Mouse (Mus musculus): ENCODE results near the gene Zfp641.

The Zfp641 gene

DNA sequence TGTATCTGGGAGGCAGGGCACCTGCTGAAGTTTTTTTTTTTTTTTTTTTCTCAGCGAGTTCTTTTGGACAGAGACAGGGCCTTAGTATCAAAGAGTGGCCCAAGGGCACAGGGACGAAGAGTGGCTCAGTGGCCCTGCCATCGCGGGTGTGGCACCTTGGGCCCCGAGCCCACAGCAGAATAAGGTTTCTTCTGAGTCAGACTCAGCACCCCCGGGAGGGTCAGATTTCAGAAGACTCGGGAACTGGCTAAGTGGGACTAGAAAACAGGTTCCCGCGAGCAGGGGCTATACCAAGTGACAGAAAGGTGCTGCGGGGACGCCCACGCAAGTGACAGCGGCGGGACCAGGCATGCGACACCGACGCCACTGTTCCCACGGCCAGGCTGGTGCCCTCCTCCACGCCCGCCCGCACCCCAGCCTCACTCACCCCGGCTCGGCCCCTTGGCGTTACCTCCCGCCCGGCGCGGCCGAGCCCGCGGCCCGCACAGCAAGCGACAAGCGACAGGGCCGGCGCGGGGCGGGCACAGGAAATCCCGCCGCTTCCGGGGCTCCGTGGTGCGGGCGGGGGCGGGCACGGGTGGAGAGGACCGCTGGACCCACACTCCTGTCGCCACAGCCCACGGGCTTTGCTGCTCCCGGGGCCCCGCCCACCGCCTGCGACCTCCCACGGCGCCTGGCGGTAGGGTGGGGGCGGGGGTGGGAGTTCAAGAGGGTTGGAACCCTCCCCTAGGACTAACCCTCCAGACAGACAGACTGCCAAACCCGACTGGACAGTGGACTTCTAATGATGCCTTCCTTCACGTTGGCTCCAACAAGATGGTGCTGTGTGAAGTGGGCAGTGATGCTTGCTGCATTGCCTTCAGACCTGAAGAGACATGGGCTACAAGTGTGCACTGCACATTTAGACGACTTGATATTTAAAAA lies at the start of gene Zfp641:
Gene Zfp641, minus strand, starts transcription at position 534 of the 924 bp plus-strand sequence.
- DNase-seq (ENCODE audit: low read depth, low spot score): no peak

DNA sequence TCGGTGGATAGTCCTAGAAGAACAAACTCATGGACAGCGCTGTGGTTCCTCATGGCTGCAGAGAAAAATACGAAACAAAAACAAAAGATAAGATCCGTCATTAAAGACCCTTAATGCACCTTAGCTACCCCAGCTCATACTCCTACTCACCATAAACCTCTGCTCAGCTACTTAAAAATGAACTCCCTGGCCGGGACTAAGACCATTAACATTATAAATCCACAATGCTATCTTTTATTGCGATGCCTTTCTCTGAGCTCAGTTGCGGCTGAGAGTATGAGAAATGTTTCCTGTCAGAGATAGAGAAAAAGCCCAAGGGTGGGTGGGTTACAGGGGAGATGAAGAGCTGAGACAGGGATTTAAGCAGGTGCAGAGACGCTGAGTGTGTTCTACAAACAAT lies 44.9 kb upstream of the Zfp641 start, which contains the start of gene Olfr284:
Gene Olfr284, minus strand, starts transcription at position 101 of the 400 bp plus-strand sequence.
- no peak for DNase-seq (ENCODE audit: low read depth, low spot score)

DNA sequence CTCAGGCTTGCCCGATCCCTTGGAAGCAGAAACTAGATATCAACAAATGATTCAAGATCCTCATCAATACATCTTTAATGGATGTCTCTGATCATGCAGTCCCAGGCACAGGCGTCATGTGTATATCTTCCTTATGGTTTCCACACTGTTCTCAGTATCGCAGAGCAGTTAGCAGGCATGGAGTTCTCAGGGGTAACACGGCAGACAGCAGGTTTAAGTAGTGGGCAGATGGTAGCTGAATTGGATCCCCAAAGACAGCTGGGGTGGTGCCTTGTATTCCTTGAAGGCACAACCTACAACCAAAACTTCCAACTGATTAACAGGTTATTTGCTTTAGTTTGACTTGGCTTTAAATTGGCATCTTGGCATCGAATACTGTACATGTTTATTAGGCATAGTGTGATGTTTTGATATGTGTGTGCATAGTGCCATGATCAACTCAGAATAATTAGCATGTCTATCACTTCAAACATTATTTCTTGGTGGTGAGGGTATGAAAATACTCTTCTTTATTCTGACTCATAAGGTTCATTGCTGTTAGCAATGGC lies 21.3 kb upstream of the Zfp641 start, which contains the start of gene Olfr285:
Gene Olfr285, minus strand, starts transcription at position 177 of the 548 bp plus-strand sequence.
- DNase-seq (ENCODE audit: low read depth, low spot score): no peak

DNA sequence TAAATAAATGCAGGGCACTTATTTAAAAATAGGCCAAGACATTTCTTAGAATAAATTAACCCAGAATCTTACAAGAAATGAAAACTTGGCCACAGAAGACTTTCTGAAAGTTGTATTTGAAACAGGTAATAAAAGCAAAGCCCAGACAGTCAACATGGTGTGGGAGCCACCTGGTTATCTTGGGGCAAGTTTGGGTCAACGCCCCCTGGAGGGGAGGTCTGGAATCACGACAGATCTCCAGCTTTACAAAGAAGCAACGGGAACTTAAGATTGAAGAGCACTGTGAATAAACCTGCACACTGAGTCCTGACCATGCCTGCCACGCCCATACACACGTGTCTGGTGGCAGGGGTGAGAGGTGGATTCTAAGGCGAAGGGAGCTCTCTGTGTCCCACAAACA lies 19.7 kb upstream of the Zfp641 start:
- no peak for DNase-seq (ENCODE audit: low read depth, low spot score)

DNA sequence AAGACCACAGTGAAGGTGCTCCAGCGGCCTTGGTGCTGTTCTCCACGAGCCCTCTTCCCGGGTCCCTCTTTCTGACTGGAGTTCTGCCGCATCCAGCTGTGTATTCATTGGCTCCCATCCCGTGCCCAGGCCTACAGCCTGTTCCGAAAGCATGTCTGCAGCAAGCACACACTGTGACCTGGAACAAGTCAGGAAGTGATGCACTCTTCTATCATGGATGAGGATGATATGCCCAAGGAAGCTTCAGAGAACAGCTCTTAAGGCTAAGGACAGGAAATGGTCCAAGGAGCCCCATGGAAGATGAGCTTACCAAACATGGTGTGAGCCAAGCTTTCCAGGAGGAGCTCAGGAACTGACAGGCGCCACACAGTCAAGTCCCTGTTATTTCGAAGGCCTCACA lies 2.3 kb downstream of the Zfp641 start:
- no peak for DNase-seq (ENCODE audit: low read depth, low spot score)

DNA sequence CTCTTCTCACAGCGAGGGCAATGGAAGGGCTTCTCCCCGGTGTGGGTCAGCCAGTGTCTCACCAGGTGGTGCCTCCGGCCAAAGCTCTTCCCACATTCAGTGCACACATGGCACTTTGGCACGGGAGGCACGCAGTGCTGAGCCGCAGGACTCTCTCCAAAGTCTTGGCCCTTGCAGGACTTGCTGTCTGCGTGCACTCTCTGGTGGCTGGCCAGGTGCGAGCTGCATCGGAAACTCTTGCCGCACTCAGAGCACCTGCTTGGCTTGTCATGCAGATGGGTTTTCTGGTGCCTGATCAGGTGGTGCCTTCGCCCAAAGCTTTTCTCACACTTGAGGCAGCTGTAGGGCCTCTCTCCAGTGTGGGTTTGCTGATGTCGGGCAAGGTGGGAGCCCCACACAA lies 7.4 kb downstream of the Zfp641 start:
- DNase-seq (ENCODE audit: low read depth, low spot score): no peak

DNA sequence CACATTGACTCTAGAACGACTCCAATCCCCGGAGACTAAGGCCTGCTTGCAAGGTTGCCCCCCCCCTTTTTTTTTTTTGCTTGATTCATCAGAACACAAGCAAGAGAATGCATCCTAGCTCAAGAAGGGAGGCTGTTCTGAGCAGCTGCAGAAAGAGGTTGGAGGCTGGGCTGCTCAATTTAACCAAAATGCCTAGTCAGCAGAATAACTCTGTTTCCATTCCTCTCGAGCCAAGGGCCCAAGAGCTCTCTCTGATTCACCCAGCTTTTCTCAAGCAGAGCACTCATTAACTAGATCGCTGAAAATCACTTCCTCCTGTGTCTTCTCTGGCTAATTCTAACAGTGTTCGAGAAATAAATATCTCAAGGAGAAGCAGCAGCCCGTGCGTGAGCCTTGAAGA lies 9.5 kb downstream of the Zfp641 start:
- DNase-seq (ENCODE audit: low read depth, low spot score): no peak

DNA sequence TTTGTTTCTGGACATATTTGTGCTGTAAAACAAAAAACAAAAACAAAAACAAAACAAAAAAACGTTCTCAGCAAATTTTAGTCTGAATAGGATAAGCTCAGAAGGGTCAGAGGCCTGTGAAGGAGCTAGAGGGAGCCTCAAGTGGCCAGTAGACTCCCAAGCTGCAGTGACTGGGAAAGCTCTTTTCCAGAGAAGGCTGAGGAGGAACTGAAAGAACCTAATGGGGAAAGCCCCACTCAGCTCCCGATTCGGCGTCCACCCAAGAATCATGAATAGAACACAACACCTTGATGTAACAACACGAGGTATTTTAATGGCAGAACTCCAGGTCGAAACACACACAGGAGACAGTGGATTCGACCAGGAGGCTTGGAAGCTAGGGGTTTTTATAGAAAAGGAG lies 38.2 kb downstream of the Zfp641 start:
- DNase-seq (ENCODE audit: low read depth, low spot score): no peak

DNA sequence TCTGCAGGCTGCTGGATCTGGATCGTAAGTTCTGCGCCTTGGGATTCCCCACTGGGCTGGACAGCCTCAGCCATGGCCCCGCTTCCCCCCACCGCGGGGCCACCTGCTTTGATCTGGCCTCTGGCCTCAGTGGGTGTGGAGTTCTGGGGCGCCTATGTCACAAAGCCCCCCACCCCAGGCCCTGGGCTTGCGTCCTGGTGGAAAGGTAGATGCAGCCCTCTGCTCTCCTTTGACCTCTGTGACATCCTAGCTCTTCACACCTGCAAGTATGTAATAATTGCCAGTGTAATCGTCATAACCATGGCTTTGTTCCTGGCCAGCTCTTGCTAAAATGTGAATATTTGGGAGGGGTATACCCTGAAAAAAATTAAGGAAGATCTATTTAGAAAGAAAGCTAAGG lies 38.8 kb downstream of the Zfp641 start, which contains the start of gene H1fnt:
Gene H1fnt, minus strand, starts transcription at position 101 of the 400 bp plus-strand sequence.
- no peak for DNase-seq (ENCODE audit: low read depth, low spot score)

DNA sequence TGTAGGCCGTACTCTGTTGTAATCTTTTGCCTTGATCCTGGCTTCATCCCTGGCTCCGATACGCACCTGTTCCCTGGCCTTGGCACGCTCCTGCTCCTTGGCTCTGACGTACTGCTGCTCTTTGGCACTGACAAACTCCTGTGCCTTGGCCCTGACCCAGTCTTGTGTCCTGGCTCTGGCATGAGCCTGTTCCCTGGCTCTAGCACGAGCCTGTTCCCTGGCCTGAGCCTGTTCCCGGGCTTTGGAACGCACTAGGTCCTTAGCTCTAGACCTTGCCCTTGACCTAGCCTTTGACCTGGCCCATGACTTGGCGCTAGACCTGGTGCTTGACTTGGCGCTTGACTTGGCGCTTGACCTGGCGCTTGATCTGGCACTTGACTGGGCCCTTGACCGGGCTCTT lies 39.7 kb downstream of the Zfp641 start:
- DNase-seq (ENCODE audit: low read depth, low spot score): no peak
